In the genomic region with DNA sequence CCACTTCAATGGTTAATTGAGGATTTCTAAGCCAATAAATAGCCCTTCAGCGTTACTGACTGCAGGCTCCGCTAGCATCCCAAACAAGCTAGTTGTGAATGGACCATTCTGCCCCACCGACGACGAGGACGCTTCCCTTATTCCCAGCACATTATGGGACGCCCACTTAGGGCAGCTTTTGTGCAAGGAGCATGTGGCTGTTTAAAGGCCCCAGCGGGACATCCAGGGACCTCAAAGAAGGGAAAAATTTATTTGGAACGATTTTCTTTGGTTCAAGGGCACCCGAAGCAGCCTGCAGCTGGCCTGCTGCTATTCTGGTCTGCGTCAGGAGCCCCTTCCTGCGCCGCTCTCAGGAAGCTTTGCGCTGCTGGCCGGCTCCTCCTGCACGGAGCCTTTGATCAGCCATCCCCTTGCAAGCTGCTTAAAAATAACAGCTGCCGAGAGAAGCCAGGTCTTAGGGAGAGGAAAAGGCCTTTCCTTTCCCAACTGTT, we compare ENCODE assay signal across 8 mouse cellular contexts.
DNase-seq lines count a peak whose midpoint lies in the region; ATAC-seq lines count a peak whose summit lies in the region.

No protein-coding gene starts in this region.

- H3K36me3 ChIP-seq in hindbrain, embryonic 10.5 days = no peaks in the 10 kb centered on the region
- no peaks in the 10 kb centered on the region for H3K36me3 ChIP-seq in splenic B cell, adult 2 months (ENCODE audit: control insufficient read depth, insufficient read depth, low read length, poor library complexity, severe bottlenecking)

- H3K27me3 ChIP-seq in hindbrain, embryonic 10.5 days (ENCODE audit: insufficient read depth, poor library complexity, severe bottlenecking) = no peaks in the 10 kb centered on the region
- no peaks in the 10 kb centered on the region for H3K27me3 ChIP-seq in splenic B cell, adult 2 months (ENCODE audit: control insufficient read depth, insufficient read depth, low read length, poor library complexity, severe bottlenecking)

- under 1% methylated on average over 17 of the region's 17 CpGs for WGBS in hindbrain, embryonic 10.5 days

- peak overlapping the region; percentile 83 for H3K27ac ChIP-seq in hindbrain, embryonic 10.5 days

- no peak for ATAC-seq in cerebellum, adult (ENCODE audit: insufficient number of reproducible peaks, low FRiP score, low TSS enrichment)

- peaks cover 22% of the 10 kb centered on the region for H3K4me1 ChIP-seq in hindbrain, embryonic 10.5 days (replicated peaks)

- DNase-seq in cerebellum, postnatal 25 days = peak; percentile 7 to 19
- peak; percentile 88 for DNase-seq in forelimb bud, embryonic 11.5 days (ENCODE audit: low read depth, low spot score)
- peak; percentile 70 for DNase-seq in hindbrain, embryonic 10.5 days (ENCODE audit: low spot score)
- DNase-seq in layer of hippocampus, adult 9-11 months = peak; percentile 24
- DNase-seq in lung, postnatal 25 days (ENCODE audit: low spot score) = peak; percentile 47
- DNase-seq in splenic B cell, adult 2 months (ENCODE audit: low read depth, low spot score) = peak; percentile 8
- DNase-seq in urinary bladder, postnatal 10 days (ENCODE audit: low spot score) = no peak

- H3K4me3 ChIP-seq in hindbrain, embryonic 10.5 days = peak overlapping the region; percentile 45

- H3K9me3 ChIP-seq in hindbrain, embryonic 10.5 days = no peaks in the 10 kb centered on the region
